Mouse (Mus musculus): ENCODE measurements at regions not wholly inside any gene's neighbourhood (a gene's known extent, or its start where the extent isn't known, plus 50 kb on each side); places are given as distances from the start of the nearest gene placed in this dataset.

- intact Hi-C loops (cut with DNase I) = no loop called here
- no peak for DNase-seq (ENCODE audit: low spot score in 2 of 2)
These were observed 1253.7 kb upstream of the Nr2f1 start for GRCm38 (mm10) chr13:79453227-79453626.

GRCm38 (mm10) chr13:79443113-79443512 lies 1243.6 kb upstream of the Nr2f1 start:
- DNase-seq (ENCODE audit: low spot score in 2 of 2) = no peak
- intact Hi-C loops (cut with DNase I) = no loop called here

GRCm38 (mm10) chr13:79442701-79443100 lies 1243.1 kb upstream of the Nr2f1 start:
- intact Hi-C loops (cut with DNase I) = no loop called here

GRCm38 (mm10) chr13:79431465-79431864 lies 1231.9 kb upstream of the Nr2f1 start:
- no peak for DNase-seq (ENCODE audit: low spot score in 2 of 2)
- intact Hi-C loops (cut with DNase I) = no loop called here

More at GRCm38 (mm10) chr13:79442701-79443100, 1243.1 kb upstream of the Nr2f1 start:
- no peak for DNase-seq (ENCODE audit: low spot score in 2 of 2)

GRCm38 (mm10) chr13:79430987-79431386 lies 1231.4 kb upstream of the Nr2f1 start:
- intact Hi-C loops (cut with DNase I) = no loop called here
- no peak for DNase-seq (ENCODE audit: low spot score in 2 of 2)

- intact Hi-C loops (cut with DNase I) = no loop called here
- no peak for DNase-seq (ENCODE audit: low spot score in 2 of 2)
These were observed 1231.0 kb upstream of the Nr2f1 start for GRCm38 (mm10) chr13:79430562-79430961.

GRCm38 (mm10) chr13:79417841-79418240 lies 1218.3 kb upstream of the Nr2f1 start:
- DNase-seq (ENCODE audit: low spot score in 2 of 2) = no peak
- intact Hi-C loops (cut with DNase I) = no loop called here

- DNase-seq (ENCODE audit: low spot score in 2 of 2) = no peak
These were observed 1200.5 kb upstream of the Nr2f1 start for GRCm38 (mm10) chr13:79400082-79400481.

GRCm38 (mm10) chr13:79393938-79394337 lies 1194.4 kb upstream of the Nr2f1 start:
- DNase-seq (ENCODE audit: low spot score in 2 of 2) = no peak

More at GRCm38 (mm10) chr13:79400082-79400481, 1200.5 kb upstream of the Nr2f1 start:
- intact Hi-C loops (cut with DNase I) = no loop called here

GRCm38 (mm10) chr13:79387928-79388327 lies 1188.4 kb upstream of the Nr2f1 start:
- DNase-seq (ENCODE audit: low spot score in 2 of 2) = no peak
- intact Hi-C loops (cut with DNase I) = no loop called here

More at GRCm38 (mm10) chr13:79393938-79394337, 1194.4 kb upstream of the Nr2f1 start:
- intact Hi-C loops (cut with DNase I) = no loop called here

- intact Hi-C loops (cut with DNase I) = no loop called here
- no peak for DNase-seq (ENCODE audit: low spot score in 2 of 2)
These were observed 1141.9 kb upstream of the Nr2f1 start for GRCm38 (mm10) chr13:79341494-79341893.

- intact Hi-C loops (cut with DNase I) = no loop called here
- no peak for DNase-seq (ENCODE audit: low spot score in 2 of 2)
These were observed 1140.9 kb upstream of the Nr2f1 start for GRCm38 (mm10) chr13:79340459-79340858.

- intact Hi-C loops (cut with DNase I) = no loop called here
- DNase-seq (ENCODE audit: low spot score in 2 of 2) = no peak
These were observed 1140.2 kb upstream of the Nr2f1 start for GRCm38 (mm10) chr13:79339793-79340192.

GRCm38 (mm10) chr13:79320146-79320545 lies 1120.6 kb upstream of the Nr2f1 start:
- DNase-seq (ENCODE audit: low spot score in 2 of 2) = no peak
- intact Hi-C loops (cut with DNase I) = no loop called here

GRCm38 (mm10) chr13:79309584-79310110 lies 1110.1 kb upstream of the Nr2f1 start:
- no peak for DNase-seq (ENCODE audit: low spot score in 2 of 2)
- intact Hi-C loops (cut with DNase I) = no loop called here

- no peak for DNase-seq (ENCODE audit: low spot score in 2 of 2)
- intact Hi-C loops (cut with DNase I) = no loop called here
These were observed 1097.7 kb upstream of the Nr2f1 start for GRCm38 (mm10) chr13:79297225-79297710.

GRCm38 (mm10) chr13:79288022-79288421 lies 1088.5 kb upstream of the Nr2f1 start:
- no peak for DNase-seq (ENCODE audit: low spot score in 2 of 2)
- intact Hi-C loops (cut with DNase I) = no loop called here

GRCm38 (mm10) chr13:79286181-79286580 lies 1086.6 kb upstream of the Nr2f1 start:
- no peak for DNase-seq (ENCODE audit: low spot score in 2 of 2)
- intact Hi-C loops (cut with DNase I) = no loop called here

- intact Hi-C loops (cut with DNase I) = no loop called here
These were observed 1085.9 kb upstream of the Nr2f1 start for GRCm38 (mm10) chr13:79285478-79285877.

GRCm38 (mm10) chr13:79277714-79278113 lies 1078.2 kb upstream of the Nr2f1 start:
- DNase-seq (ENCODE audit: low spot score in 2 of 2) = peak in 1 of 2 experiments; percentile 12
- intact Hi-C loops (cut with DNase I) = no loop called here

More at GRCm38 (mm10) chr13:79285478-79285877, 1085.9 kb upstream of the Nr2f1 start:
- DNase-seq (ENCODE audit: low spot score in 2 of 2) = peak in 1 of 2 experiments; percentile 40

- no peak for DNase-seq (ENCODE audit: low spot score in 2 of 2)
These were observed 1077.8 kb upstream of the Nr2f1 start for GRCm38 (mm10) chr13:79277313-79277712.

GRCm38 (mm10) chr13:79255362-79255761 lies 1055.8 kb upstream of the Nr2f1 start:
- intact Hi-C loops (cut with DNase I) = no loop called here
- no peak for DNase-seq (ENCODE audit: low spot score in 2 of 2)

More at GRCm38 (mm10) chr13:79277313-79277712, 1077.8 kb upstream of the Nr2f1 start:
- intact Hi-C loops (cut with DNase I) = no loop called here
